Mouse (Mus musculus): Measurements from ENCODE around the gene Diexf. TPM values are rescaled to one million over a fixed set of nuclear protein-coding genes. Genes with fewer than 3 reads are reported as not detected.
A peak's percentile ranks its signal among the peaks of the same experiment; 100 is the strongest.

Gene Diexf
- total RNA-seq (2021), result 10 to 100 TPM; 26.5 to 28.6 TPM

DNA sequence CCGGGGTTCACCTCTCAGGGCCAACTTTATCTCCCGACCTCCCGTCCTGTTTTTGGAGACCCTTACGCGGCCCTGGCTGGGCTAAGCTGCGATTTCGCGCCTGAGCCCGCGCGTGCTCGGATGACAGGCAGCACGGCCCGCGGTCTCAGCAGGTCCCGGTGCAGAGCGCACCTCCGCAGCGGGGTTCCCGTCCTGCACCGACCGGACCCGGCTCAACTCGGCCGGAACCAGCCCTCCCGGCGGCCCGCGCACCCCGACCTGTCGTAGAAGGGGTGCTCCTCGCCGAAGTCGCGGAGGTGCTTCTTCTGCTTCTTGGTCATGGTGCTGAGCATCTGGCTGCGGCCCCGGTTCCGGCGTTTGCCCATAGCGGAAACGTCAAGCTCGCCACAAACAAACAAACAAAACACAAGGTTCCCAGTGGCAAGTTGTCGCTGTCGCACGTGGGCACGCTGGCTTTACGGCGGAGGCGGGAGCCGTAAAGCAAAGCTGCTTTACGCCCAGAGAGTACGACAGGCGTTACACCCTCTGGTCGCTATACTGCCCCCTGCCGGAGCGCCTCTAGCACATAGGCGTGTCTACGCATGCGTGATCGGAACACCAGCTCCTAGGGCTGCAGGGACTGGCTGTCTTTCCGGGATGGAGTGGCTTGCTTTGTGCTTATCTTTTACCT lies at the start of gene Diexf:
Gene Diexf (minus strand): TSS at position 487 of the 670 bp plus-strand sequence.
- intact Hi-C loops (cut with DNase I), result loop anchor here (10.0 kb wide), 3 partner anchors 345 to 945 kb away; no protein-coding TSS in a partner anchor
- peak; percentile 99 for DNase-seq

DNA sequence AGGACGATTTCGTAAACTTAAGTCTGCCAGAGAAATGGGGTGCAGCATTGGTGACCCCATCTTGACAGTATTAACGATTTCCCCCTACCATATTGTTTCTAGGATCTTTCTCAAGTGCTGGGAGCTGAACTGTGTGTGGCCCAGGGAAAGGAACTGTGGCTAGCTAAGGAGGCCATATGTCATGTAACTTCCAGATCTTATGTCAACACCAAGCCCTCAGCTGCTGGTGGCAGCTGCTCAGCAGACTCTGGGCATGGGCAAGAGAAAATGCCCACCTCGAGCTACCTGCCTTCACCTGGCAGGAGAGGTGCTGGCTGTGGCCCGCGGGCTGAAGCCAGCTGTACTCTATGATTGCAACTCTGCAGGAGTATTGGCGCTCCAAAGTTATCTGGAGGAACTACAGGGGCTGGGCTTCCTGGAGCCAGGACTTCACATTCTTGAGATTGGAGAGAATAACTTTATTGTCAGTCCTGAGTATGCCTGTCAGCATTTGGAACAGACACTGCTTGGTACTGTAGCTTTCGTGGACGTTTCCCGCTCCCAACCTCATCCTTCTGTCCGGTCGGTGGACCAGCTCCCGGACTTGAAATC lies 44.2 kb upstream of the Diexf start:
- DNase-seq, result no peak
- intact Hi-C loops (cut with DNase I), result no loop called here

DNA sequence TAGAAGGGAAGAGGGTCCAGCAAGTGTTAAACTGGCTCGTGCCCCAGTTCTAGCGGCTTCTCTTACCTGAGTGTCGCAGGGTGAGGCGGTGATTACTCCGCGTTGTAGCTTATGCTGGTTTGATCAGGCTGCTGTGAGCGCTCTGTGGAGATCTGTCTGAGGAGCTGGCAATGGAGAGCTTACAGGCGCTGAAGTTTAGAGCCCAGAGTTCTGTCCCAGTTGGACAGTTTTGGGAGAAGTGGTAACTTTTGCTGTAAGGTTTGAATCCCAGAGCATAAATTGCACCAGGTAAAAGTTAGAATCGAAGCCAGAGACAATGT lies 43.7 kb upstream of the Diexf start:
- no peak for DNase-seq
- intact Hi-C loops (cut with DNase I), result no loop called here

DNA sequence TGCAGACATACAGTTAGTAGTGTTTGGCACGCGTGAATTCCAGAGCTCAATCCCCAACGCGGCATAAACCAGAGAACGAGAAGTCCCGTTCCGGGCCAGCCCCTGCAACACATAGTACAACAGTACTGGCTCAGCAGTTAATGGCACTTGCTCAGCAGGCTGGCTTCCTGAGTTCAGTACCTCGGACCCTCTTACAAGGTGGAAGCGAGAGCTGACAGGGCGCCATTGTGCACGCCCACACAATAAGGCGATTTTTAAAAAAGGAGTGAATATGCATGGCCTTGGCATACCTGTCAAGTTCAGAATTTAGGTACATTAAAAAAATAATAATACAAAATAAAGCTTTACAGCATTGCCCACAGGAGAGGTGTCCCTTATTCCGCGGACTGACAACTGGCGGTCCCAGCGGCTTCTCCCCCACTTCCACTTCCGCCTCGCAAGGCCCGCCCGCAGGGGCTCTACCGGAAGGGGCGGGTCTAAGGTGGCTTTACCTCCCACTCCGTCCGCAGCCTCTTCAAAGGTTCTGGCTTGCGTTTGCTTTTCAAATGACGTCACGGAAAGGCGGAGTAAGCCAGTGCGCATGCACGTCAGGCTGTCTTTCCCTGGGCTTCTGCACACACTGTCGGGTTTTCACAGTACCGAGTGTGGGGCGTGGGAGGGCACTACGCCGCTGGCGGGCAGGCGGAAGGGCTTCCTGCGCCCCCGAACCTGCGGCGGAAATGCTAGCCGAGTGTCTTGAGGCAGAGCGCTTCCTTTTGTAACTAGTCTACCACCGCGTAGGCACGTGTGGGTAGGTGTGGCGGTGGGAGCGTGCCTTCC lies 43.1 kb upstream of the Diexf start:
- intact Hi-C loops (cut with DNase I), result no loop called here
- peak; percentile 95 for DNase-seq

DNA sequence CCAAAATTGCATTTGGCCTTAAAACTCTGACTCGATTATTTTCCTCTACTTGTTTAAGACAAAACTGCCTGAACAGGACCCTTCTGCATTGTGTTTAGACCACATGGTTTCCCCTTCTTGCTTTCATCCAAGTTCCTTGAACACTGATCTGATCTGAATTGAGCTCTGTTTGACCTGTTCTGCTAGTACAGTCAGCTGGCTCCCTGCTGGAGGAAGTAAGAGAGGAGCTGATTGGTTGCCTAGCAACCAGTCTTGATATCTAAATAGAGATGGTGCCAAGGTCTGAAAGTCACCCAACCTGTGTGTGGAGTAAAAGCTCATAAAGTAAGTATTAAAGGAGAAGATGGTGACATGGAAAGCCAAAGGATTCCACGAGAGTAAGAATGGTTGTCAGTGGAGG lies 39.8 kb upstream of the Diexf start:
- intact Hi-C loops (cut with DNase I), result no loop called here
- DNase-seq, result no peak

DNA sequence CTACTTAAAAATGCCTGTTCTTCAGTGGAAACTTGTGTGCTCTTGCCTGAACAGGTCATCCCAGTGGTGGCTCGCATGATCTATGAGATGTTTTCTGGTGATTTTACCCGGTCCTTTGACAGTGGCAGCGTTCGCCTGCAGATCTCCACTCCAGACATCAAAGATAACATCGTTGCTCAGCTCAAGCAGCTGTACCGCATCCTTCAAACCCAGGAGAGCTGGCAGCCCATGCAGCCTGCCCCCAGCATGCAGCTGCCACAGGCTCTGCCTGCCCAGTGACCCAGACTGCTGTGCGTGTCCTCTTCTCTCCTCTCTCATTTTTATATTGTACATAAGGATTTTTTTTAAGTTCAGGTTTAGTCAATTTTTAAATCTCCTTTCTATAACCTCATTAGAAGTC lies 39.2 kb upstream of the Diexf start:
- no peak for DNase-seq
- intact Hi-C loops (cut with DNase I), result no loop called here

DNA sequence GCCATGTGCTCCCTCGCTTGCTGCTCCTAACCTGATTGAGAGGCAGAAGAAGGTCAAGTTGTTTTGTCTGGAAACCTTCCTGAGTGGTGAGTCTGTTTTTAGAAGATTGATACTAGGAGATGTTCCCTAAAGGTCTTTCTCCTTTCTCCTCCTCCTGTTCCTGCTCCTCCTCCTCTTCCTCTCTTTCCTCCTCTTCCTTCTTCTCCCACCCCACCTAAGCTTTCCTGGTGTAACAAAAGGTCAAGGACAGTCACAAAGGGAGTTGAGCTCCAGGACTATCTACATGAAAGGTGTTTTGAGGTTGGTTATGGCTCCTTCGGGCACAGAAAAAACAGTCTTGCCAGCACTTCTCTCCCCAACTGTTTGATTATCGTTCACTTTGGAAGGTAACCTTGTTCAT lies 37.7 kb upstream of the Diexf start, which contains the start of gene A130010J15Rik:
Gene A130010J15Rik (plus strand): TSS at position 301 of the 400 bp plus-strand sequence.
- intact Hi-C loops (cut with DNase I), result no loop called here
- no peak for DNase-seq

DNA sequence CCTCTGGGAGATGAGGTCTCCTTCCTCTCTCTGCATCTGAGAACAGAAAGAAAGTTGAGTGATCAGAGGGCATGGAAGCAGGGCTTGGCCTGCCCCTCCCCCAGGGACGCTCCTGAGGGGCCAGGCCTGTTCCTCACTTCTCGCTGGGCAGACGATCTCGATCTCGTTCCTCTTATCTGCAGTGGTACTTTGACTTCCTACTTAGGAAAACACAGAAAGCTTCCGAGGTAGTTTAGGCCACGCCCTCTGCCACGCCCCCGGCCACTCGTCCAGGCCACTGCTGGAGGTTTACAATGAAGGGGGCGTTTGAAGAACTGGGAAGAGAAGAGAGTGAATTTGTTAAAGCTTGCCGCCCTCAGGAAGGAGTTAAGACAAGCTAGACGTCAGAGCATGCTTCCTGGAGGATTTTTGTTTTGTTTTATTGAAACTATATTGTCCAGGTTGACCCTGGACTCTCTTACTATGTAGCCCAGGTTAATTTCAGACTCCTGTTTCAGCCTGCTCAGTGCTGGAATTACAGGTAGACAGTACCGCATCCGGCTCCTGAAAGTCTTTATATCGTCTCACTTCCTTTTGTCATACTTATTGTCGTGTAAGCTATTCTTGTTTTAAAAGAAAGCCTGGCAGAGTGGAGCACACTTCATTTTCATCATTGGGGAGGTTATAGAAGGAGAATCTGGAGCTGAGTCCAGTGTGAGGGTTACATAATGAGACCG lies 30.4 kb upstream of the Diexf start:
- intact Hi-C loops (cut with DNase I), result no loop called here
- DNase-seq, result no peak

DNA sequence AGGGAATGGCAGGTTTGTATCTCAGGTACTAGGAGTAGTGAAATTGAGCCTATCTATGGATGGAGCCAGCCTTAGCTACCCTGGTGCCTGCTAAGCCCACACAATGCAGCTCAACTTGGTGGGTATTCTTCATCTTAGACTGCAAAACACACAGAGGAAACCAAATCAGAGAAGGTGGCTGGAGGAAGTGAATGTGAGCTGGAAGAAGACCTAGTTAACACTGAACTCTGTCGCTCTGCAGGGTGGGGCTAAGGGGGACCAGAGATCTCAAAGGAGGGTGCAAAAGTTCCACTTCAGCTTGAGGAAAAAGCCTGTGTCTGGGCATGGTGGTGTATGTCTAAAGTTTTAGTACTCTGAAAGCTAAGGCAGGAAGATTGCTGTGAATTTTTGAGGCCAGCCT lies 29.5 kb upstream of the Diexf start:
- no peak for DNase-seq

DNA sequence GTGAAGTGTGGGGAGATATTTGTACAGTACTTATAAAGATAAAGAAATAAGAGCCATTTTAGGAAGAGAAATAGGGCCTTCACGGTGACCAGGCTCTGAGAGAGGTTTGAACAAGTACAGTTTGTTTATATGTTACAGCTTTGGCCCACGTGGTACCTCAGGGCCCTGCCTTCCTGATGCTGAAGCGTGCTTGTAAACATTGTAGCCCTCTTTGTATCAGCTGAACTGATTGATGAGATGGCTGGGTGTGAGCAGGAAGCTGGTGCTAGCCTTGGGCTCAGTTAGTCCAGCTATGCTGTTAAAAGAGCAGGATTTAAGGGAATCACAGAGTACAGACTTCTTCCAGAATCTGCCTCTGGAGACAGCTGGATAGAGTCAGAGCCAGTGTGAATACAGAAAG lies 29.1 kb upstream of the Diexf start:
- intact Hi-C loops (cut with DNase I), result no loop called here
- no peak for DNase-seq

More for the DNA sequence above, 29.5 kb upstream of the Diexf start:
- intact Hi-C loops (cut with DNase I), result no loop called here

DNA sequence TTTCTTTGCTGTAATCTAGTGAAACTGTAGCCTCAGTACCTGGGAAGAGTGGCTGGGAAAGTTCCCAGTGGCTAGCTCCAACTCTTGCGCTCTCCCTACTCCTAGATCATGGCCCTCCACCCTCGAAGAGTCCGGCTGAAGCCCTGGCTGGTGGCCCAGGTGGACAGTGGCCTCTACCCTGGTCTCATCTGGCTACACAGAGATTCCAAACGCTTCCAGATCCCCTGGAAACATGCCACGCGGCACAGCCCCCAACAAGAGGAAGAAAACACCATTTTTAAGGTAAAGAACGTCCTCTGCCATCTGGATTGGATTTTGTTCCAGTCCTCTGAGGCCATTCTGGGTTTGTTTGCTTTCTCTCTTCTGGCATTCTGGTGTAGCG lies 27.0 kb upstream of the Diexf start:
- DNase-seq, result no peak
- intact Hi-C loops (cut with DNase I), result no loop called here

DNA sequence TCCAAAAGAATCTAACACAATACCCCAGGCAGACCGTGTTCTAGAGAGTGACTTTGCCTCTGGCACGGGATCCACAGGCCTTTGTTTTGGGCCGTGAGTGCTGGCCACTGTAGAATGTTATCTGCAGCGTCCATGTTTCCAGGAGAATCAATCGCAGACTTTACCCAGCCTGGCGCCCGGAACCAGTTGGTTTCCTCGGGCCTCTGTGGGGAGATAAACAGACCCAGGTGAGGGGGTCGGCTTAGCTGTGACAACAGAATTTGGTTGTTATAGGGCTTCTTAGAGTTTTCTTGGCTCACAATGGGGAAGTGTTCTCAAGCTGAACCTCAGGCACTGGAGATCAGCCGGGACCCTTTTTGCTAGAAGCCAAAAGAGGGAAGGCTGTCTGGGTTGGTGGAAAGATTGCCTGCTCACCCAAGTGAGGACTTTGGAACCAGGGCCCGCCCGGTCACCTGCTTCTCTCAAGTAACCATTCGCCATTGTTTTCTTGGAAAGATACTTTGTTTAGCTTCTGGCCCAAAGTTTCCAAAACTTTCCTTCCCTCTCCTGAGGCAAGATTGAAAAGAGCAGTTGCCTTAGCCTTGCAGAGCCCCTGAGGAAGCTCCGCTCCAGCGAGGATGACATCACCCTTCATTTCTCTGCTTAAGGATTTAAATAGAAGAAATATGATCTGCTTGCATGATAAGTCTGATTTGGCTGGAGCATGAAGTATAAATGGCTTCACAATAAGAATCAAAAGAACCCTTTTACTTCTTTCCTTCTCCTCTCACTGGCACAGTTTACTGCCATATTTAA lies 26.4 kb upstream of the Diexf start:
- no peak for DNase-seq
- intact Hi-C loops (cut with DNase I), result no loop called here

DNA sequence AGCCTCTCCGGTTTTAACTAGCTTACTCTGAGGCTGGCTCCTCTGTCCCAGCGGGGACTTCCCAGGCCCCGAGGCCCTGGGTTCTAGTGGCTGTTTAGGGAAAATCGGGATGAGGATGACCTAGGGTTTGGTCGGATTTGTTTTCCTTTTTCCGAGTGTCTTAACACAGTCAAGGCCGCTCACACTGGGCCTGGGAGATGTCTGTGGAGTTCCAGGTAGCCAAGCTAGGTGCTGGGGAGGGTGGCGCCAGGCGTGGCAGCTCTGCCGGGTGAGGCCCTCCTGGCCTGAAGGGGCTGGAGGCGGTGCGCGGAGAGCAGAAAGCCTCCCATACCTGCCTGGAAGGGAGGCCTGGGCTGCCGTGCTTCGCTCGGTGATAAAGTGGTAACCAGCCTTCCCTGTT lies 23.5 kb upstream of the Diexf start:
- intact Hi-C loops (cut with DNase I), result no loop called here
- no peak for DNase-seq

DNA sequence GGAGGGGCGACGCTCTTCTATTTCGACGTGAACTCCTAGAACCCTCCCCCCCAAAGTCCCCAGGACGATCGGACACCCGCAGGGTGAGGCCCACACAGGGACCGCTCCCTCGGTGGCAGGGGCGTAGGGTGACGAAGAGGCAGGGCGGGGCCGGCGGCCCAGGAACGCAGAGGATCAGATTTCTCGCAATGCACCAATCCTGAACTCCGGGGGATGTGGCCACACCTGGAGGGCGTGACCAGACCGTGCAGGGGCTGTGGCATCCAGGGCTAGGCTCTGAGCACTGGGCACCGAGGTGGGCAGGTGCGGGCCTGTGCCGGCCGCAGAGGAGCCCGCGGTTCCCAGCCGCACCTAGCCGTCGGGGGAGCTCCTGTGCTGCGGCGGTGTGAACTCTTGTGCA lies 22.8 kb upstream of the Diexf start, which contains the start of gene Irf6:
Gene Irf6 (plus strand): TSS at position 240 of the 400 bp plus-strand sequence.
- intact Hi-C loops (cut with DNase I), result no loop called here
- DNase-seq, result no peak

DNA sequence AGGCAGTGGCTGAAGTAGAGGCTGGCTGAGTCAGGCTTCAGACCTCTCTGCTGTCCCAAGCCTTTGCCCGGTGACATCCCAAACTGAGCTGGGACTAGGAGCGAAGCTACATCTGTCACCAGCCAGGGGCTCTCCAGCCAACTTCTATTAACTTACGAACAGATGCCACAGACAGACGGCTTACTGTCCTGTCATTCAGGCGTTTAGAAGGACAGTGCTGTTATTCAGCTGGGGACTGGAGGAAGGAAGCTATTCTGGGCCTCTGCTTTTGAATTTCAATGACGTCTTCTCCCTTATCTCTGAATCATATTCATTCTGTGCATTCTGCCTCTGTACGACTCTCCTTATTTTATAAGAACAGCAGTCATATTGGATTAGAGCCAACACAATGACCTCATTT lies 21.1 kb upstream of the Diexf start:
- no peak for DNase-seq
- intact Hi-C loops (cut with DNase I), result no loop called here

DNA sequence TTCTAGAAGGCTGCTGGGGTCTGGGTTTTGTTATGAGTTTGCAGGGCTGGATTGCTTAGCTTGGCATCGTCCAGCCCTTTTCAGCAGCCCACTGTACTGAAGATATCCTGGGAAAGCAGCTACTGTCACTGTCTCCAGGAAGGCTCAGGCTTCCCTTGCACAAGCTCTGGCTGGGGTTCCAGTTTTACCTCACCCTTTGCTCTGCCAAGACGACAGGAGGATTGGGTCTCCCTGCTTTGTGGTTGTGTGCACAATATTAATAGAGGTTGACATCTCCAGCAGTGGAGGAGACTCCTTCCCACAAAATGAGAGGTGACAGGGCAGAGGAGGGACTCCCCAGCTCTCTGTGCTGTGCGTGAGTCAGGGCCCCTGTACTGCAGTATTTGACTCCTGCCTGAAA lies 19.2 kb upstream of the Diexf start:
- intact Hi-C loops (cut with DNase I), result no loop called here
- DNase-seq, result no peak

DNA sequence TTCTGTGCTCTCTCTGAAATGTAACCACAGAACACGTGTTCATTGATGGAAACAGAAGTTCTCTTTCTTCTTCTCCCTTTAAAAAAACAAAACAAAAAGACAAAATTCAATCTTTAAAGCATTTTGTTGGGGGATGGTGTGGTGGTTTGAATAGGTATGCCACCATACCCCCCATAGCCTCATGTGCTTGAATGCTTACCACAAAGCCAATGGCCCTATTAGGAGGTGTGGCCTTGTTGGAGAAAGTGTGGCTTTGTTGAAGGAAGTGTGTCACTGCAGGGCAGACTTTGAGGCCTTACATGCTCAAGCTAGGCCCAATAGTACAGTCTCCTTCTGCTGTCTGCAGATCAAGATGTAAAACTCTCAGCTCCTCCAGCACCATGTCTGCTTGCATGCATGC lies 16.3 kb upstream of the Diexf start:
- intact Hi-C loops (cut with DNase I), result no loop called here
- no peak for DNase-seq

DNA sequence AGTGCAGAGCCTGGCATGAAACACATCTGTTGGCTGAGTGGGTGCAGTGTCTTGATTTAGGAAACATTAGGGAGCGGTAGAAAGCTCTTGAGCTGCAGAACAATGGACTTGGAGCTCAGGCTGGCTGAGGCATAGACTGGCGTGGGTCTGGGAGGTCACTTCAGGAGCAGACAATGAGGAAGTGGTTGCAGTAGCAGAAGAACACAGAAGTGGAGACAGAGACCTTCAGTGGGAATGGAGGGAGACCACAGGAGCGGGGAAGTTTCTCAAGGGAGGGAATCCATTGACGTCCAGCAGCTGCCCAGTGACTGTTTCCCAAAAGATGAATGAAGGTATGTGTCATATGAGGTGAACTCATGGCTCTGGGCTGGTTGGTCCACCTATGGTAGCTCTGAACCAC lies 15.0 kb upstream of the Diexf start:
- intact Hi-C loops (cut with DNase I), result no loop called here
- no peak for DNase-seq

DNA sequence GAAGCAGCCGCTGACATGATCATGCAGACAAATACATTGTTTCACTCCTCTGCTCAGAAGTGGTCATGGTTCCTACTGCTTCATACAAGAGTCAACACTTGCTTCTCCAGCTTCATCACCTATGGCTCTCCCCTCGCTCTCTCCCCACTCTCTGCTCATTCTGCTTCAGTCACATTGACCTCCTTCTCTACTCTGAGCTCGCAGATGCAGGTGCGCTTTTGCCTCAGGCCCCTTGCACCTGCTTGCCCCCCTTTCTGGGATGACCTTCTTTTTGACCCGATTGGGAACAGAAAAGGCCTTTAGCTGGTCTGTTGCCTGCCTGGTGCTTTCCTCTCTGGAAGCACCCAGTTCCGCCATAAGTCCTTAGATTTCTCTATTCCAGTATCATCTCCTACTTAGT lies 14.4 kb upstream of the Diexf start:
- no peak for DNase-seq
- intact Hi-C loops (cut with DNase I), result no loop called here

DNA sequence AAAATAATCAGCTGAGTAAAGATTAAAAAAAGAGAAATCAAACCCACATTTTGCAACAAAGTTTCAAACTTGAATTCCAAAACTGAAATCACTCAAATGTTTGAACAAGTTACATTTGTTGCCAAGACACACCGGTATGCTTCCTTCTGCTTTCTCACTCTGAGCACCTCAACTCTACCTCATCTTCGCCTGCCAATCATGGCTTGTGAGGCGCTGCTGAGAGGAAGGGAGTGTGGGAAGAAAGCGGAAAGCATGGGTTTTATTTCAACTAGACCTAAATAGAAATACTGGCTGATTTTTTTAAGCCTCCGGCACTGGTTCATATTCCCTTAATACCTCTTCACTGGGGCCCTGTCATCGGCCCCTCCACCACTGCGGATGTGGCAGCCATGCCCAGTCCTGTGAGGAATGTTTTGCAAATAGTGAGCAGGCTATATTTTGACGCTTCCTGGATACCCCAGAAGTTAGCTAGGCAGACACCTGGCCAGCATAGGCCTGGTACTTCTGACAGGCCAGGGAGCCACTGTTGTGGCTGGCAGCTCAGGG lies 12.5 kb upstream of the Diexf start:
- intact Hi-C loops (cut with DNase I), result no loop called here
- no peak for DNase-seq

All from left cerebral cortex, postnatal 4 days (tissue).